Mouse (Mus musculus) ES-Bruce4 (cell line): ENCODE data around the gene Ltb4r2.

ENCODE experiments used
- CTCF ChIP-seq: IDR thresholded peaks from one replicate; pipeline ENCODE4 v1.8.1; 2011; ENCODE audit warnings: low read depth, low read length
- POLR2A ChIP-seq: IDR thresholded peaks from one replicate; pipeline ENCODE4 v1.8.1; 2011; ENCODE audit warnings: low read length; ENCODE audit not compliant: insufficient read depth

DNA sequence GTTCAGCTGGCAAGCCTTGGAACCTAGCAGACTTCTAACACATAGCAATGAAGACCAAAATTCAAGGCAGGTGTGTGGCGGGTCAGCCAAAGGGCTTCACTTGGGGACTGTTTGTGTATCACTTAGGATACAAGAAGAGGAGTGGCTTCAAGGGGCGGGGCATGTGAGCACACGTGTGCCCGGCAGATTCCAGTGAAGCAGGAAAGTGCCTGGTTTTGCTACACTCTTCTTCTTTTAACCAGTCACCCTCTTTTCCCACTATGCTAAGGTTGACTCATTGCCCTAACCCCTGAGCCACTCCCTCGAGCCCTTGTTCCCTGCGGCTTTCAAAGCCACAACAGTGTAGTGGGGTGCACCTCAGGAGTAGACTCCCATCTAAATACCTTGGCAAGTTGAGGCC is 46.3 kb upstream of the Ltb4r2 start:
- TF ChIP-seq POLR2A, result no peak
- no peak for TF ChIP-seq CTCF
